Mouse (Mus musculus) limb, embryonic 10.5 days (tissue): ENCODE measurements around the gene Eef2. TPM values are rescaled to one million over a fixed set of nuclear protein-coding genes. Genes with fewer than 3 reads are reported as not detected.
"Not testable (repeated sequence)": the region's sequence is repeated elsewhere in the genome, so short reads cannot be mapped to it uniquely, and the experiment has no call there.

Experiments
- DNase-seq: peaks from one replicate; pipeline ENCODE4 v3.0.0-alpha.2; 2017; ENCODE audit warnings: low spot score
- H3K27ac ChIP-seq: fragments of 300-500 bp; sonication (generic); 2 replicates; pipeline ENCODE4 v1.5.1; 2016; ENCODE audit warnings: mild to moderate bottlenecking
- H3K27me3 ChIP-seq: fragments of 300-500 bp; sonication (generic); 2 replicates; pipeline ENCODE4 v1.6.1; 2016; ENCODE audit warnings: low read depth, mild to moderate bottlenecking; ENCODE audit not compliant: poor library complexity, severe bottlenecking
- H3K36me3 ChIP-seq: fragments of 300-500 bp; sonication (generic); 2 replicates; pipeline ENCODE4 v1.6.1; 2016; ENCODE audit warnings: mild to moderate bottlenecking, moderate library complexity
- H3K4me1 ChIP-seq: fragments of 300-500 bp; sonication (generic); 2 replicates; pipeline ENCODE4 v1.6.1; 2016
- H3K4me3 ChIP-seq: fragments of 300-500 bp; sonication (generic); 2 replicates; pipeline ENCODE4 v1.5.1; 2016; ENCODE audit warnings: mild to moderate bottlenecking, moderate library complexity
- H3K9me3 ChIP-seq: fragments of 300-500 bp; sonication (generic); replicated peaks from 2 replicates; pipeline ENCODE4 v1.6.1; 2016; ENCODE audit warnings: mild to moderate bottlenecking
- WGBS: fragments of 180-500 bp; shearing (Covaris S2); methylation state at CpG from one replicate; pipeline ENCODE4 v1.1.7; 2016; 5-methylcytosine and 5-hydroxymethylcytosine counted together
- polyA plus RNA-seq: library from polyadenylated mRNA; unstranded; fragments of >200 nt; fragmentation: Nextera tagmentation; extraction: Ambion mirVana; gene quantifications from 2 replicates; pipeline ENCODE4 v1.2.1, GENCODE M21; 2016

The Eef2 gene
- polyA plus RNA-seq, 1 experiment from 2014 or later: 575 TPM

GRCm38 (mm10) chr10:81161602-81162317 is 14.7 kb upstream of the Eef2 start:
- no peaks in the 10 kb centered on the region for H3K9me3 ChIP-seq
- H3K4me3 ChIP-seq: 0 out of 2 replicates have a peak overlapping the region, but pooled peaks have one; percentile 2
- 68% methylated on average over 8 of the region's 8 CpGs for WGBS
- no peaks in the 10 kb centered on the region for H3K27me3 ChIP-seq
- no peak for DNase-seq
- H3K27ac ChIP-seq: no peak overlapping the region
- peaks cover 32% of the 10 kb centered on the region for H3K4me1 ChIP-seq
- peaks cover 86% of the 10 kb centered on the region for H3K36me3 ChIP-seq

- H3K4me1 ChIP-seq: peaks cover 37% of the 10 kb centered on the region
- no peak for DNase-seq
- no peaks in the 10 kb centered on the region for H3K27me3 ChIP-seq
- H3K9me3 ChIP-seq: no peaks in the 10 kb centered on the region
- H3K4me3 ChIP-seq: 0 out of 2 replicates have a peak overlapping the region, but pooled peaks have one; percentile 2
- H3K36me3 ChIP-seq: peaks cover 81% of the 10 kb centered on the region
- no peak overlapping the region for H3K27ac ChIP-seq
- 59% methylated on average over 2 of the region's 2 CpGs for WGBS
Observed at GRCm38 (mm10) chr10:81162318-81162652, 14.1 kb upstream of the Eef2 start.

DNA sequence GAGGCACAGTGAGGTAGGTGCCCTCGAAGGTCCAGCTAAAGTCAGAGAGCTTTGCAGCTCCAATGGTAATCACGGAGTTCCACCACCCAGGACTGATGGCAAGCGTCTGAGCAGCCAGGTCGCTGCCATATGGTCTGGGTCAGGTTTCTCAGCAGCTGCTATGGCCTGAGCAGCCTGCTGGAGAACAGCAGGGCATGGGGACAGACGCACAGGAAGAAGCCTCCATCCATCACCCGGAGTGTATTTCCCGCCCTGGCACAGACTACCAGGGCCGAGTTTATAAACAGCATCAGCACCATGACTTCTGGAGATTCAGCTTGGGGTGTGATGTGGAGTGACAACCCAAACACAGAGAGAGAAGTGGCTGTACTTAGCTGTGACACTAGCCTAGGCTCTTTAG is 11.3 kb upstream of the Eef2 start:
- H3K36me3 ChIP-seq: peaks cover 54% of the 10 kb centered on the region
- no peaks in the 10 kb centered on the region for H3K27me3 ChIP-seq
- DNase-seq: no peak
- H3K9me3 ChIP-seq: no peaks in the 10 kb centered on the region
- peaks cover 53% of the 10 kb centered on the region for H3K4me1 ChIP-seq
- 61% methylated on average over 8 of the region's 8 CpGs for WGBS
- H3K4me3 ChIP-seq: no peak overlapping the region
- no peak overlapping the region for H3K27ac ChIP-seq

DNA sequence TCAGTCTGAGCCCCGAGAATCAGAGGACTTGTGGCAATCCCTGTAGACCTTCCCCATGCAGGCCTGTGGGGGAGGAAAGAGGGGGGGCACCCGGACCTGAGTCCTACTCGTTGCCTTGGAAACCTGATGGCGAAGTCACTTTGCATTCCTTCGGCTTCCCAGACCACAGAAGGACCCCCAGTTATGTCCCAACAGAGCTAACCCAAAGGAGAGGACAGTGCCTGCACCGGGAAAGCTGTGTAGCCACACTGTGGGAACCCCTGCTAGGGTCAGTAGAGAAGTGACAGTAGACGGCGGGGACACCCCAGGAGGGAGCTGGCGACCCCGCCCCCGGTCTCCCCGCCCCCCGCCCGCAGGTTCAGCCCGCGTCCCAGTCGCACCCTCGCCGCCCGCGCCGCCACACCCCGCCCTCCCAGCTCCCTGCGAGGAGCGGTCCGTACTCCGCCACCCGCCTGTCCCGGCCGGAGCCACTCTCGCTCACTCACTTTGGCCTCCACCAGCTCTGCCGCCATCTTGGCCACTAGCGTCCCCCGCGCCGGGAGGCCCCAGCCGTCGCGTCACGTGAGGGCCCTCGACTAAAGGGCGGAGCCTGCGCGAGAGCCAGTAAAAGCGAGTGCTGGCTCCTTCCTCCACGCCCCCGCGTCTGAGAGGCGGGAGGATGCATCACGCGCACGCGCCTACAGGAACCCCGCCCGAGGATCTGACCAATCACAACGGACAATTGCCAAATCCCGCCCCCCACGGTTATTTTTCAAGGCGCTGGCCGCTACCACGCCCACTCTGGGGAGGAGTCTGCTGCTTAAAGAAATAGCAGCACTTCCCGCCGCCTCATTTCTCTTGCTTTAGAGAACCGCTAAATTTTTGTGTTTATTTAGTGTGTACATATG is 9.0 kb upstream of the Eef2 start, which contains the start of gene Pias4:
TSS of gene Pias4 (minus strand) at position 724 of the 887 bp plus-strand sequence.
- Histone ChIP-seq H3K9me3 (no peaks in the 10 kb centered on the region), H3K27ac (peak within 1 kb of the TSS; percentile 90), H3K36me3 (peaks cover 31% of the 10 kb centered on the region), H3K4me3 (peak within 1 kb of the TSS; percentile 93), H3K27me3 (no peaks in the 10 kb centered on the region), H3K4me1 (peaks cover 40% of the 10 kb centered on the region)
- DNase-seq: peak; percentile 99
- WGBS: 1% methylated on average over 64 of the region's 64 CpGs

- H3K9me3 ChIP-seq: no peaks in the 10 kb centered on the region
- 10% methylated on average over 5 of the region's 5 CpGs for WGBS
- DNase-seq: no peak
- H3K36me3 ChIP-seq: peaks cover 25% of the 10 kb centered on the region
- H3K4me3 ChIP-seq: peak overlapping the region; percentile 93
- H3K4me1 ChIP-seq: peaks cover 39% of the 10 kb centered on the region
- peak overlapping the region; percentile 90 for H3K27ac ChIP-seq
- H3K27me3 ChIP-seq: no peaks in the 10 kb centered on the region
Observed at GRCm38 (mm10) chr10:81168087-81168431, 8.4 kb upstream of the Eef2 start.

- Histone ChIP-seq H3K27ac (peak overlapping the region; percentile 90), H3K9me3 (no peaks in the 10 kb centered on the region), H3K4me3 (peak overlapping the region; percentile 93), H3K27me3 (no peaks in the 10 kb centered on the region), H3K4me1 (peaks cover 46% of the 10 kb centered on the region), H3K36me3 (peaks cover 19% of the 10 kb centered on the region)
- DNase-seq: peak; percentile 86
- WGBS: 4% methylated on average over 29 of the region's 29 CpGs
Observed at GRCm38 (mm10) chr10:81168521-81169244, 7.7 kb upstream of the Eef2 start.

- H3K27ac ChIP-seq, H3K9me3 ChIP-seq, H3K27me3 ChIP-seq, DNase-seq: not testable (repeated sequence)
- peaks cover 11% of the 10 kb centered on the region for H3K36me3 ChIP-seq
- H3K4me3 ChIP-seq: peak overlapping the region; percentile 93; the same call in 1 of the 2 replicates
- H3K4me1 ChIP-seq: peaks cover 53% of the 10 kb centered on the region
- WGBS: 56% methylated on average over 12 of the region's 14 CpGs
Observed at GRCm38 (mm10) chr10:81169411-81169900, 7.0 kb upstream of the Eef2 start.

GRCm38 (mm10) chr10:81173132-81173531 is 3.3 kb upstream of the Eef2 start:
- H3K36me3 ChIP-seq: peaks cover 15% of the 10 kb centered on the region
- 5% methylated on average over 21 of the region's 21 CpGs for WGBS
- DNase-seq: peak; percentile 89
- H3K9me3 ChIP-seq: no peaks in the 10 kb centered on the region
- peak overlapping the region; percentile 31 for H3K4me3 ChIP-seq
- H3K27ac ChIP-seq: peak overlapping the region; percentile 97
- peaks cover 50% of the 10 kb centered on the region for H3K4me1 ChIP-seq
- H3K27me3 ChIP-seq: no peaks in the 10 kb centered on the region

- peak; percentile 94 for DNase-seq
- H3K27ac ChIP-seq: peak overlapping the region; percentile 97
- H3K27me3 ChIP-seq: no peaks in the 10 kb centered on the region
- peaks cover 32% of the 10 kb centered on the region for H3K36me3 ChIP-seq
- peaks cover 45% of the 10 kb centered on the region for H3K4me1 ChIP-seq
- peak overlapping the region; percentile 54 for H3K4me3 ChIP-seq
- H3K9me3 ChIP-seq: no peaks in the 10 kb centered on the region
- 4% methylated on average over 29 of the region's 29 CpGs for WGBS
Observed at GRCm38 (mm10) chr10:81174617-81175344, 1.6 kb upstream of the Eef2 start.

DNA sequence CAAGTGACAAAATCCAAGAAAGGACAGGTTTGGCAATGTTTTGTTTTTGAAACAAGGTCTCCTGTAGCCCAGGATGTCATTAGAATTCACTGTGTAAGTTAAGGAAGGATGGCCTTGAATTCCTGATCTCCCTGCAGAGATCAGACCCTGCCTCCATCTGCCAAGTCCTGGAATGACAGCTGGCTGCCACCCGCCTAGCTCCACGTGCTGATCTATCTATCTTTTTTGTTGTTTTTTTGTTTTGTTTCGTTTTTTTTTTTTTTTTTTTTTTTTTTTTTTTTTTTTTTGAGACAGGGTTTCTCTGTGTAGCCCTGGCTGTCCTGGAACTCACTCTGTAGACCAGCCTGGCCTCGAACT is 1.1 kb upstream of the Eef2 start:
- H3K9me3 ChIP-seq, DNase-seq, H3K27me3 ChIP-seq: not testable (repeated sequence)
- WGBS: 12% methylated on average over 4 of the region's 4 CpGs
- peak overlapping the region; percentile 97 for H3K27ac ChIP-seq
- peak overlapping the region; percentile 54 for H3K4me3 ChIP-seq
- H3K36me3 ChIP-seq: peaks cover 37% of the 10 kb centered on the region
- H3K4me1 ChIP-seq: peaks cover 50% of the 10 kb centered on the region

DNA sequence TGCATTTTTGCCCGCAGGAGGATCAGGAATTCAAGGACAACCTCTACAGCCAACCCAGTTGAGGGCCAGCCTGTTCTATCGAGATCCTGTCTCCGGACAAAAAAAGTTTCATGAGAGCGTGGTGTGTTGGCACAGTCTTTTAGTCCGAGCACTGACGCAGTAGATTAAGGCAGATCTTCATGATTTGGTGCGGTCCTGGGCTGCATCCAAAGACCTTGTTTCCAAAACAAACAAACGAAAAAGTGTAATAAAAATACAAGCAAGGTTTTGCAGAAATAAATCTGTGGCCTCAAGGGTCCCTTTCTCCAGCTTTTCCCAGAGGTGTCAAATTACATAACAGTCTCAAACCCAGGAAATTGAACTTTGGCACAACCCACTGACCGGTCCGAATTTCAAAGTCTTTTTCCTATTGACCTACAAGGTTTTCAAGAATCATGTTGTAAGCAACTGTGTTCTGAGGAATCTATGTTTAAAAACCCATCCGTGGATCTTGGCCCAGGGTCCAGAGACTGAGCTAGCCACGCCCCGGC is 430 bp upstream of the Eef2 start:
- H3K27me3 ChIP-seq: no peaks in the 10 kb centered on the region
- no peak for DNase-seq
- no peaks in the 10 kb centered on the region for H3K9me3 ChIP-seq
- 13% methylated on average over 13 of the region's 13 CpGs for WGBS
- H3K4me3 ChIP-seq: peak overlapping the region; percentile 96
- peak overlapping the region; percentile 97 for H3K27ac ChIP-seq
- H3K36me3 ChIP-seq: peaks cover 44% of the 10 kb centered on the region
- H3K4me1 ChIP-seq: peaks cover 53% of the 10 kb centered on the region

GRCm38 (mm10) chr10:81177491-81177925 is 1.1 kb downstream of the Eef2 start:
- whole genome bisulfite sequencing: 19% methylated on average over 16 of the region's 16 CpGs
- DNase-seq: peak; percentile 52
- Histone ChIP-seq H3K9me3 (no peaks in the 10 kb centered on the region), H3K36me3 (peaks cover 59% of the 10 kb centered on the region), H3K27ac (peak overlapping the region; percentile 97), H3K4me3 (peak overlapping the region; percentile 96), H3K27me3 (no peaks in the 10 kb centered on the region), H3K4me1 (peaks cover 66% of the 10 kb centered on the region)
